Comparison of ENCODE assay signal across 18 mouse cellular contexts in genomic region chr11:102787688-102788177, GRCm38 (mm10). TPM values are rescaled to one million over a fixed set of nuclear protein-coding genes. Genes with fewer than 3 reads are reported as not detected.
"Had no signal": no experiment of that assay in that cellular context is flagged by ENCODE, and none has a peak within 500 bp of the region (broad histone marks: within the 10 kb centered on the region; RNA-seq: fewer than 3 reads in every experiment).

No protein-coding gene starts in this region.

- H3K4me1 ChIP-seq: liver, embryonic 13.5 days had no signal

- H3K27me3 ChIP-seq: stomach, embryonic 15.5 days had no signal

- DNase-seq: kidney, postnatal 25 days; liver, embryonic 13.5 days; lung, adult 2 months; lung, postnatal 14 days; lung, postnatal 4 days; midbrain, embryonic 14.5 days; right cerebral cortex, postnatal 25 days; spleen, adult 18-20 months; thymus, postnatal 25 days had no signal

- H3K4me3 ChIP-seq: liver, embryonic 13.5 days; stomach, embryonic 15.5 days had no signal

- H3K4me2 ChIP-seq: liver, embryonic 13.5 days; midbrain, embryonic 11.5 days; stomach, embryonic 15.5 days had no signal

- H3K36me3 ChIP-seq: liver, embryonic 13.5 days; stomach, embryonic 15.5 days had no signal

- H3K9me3 ChIP-seq: liver, embryonic 13.5 days; stomach, embryonic 15.5 days had no signal

- H3K27ac ChIP-seq: kidney, postnatal 0 days; liver, embryonic 13.5 days; stomach, embryonic 15.5 days had no signal

- H3K9ac ChIP-seq: liver, embryonic 13.5 days; stomach, embryonic 15.5 days had no signal

RNA-seq across cellular contexts. Expression of gene Gjc1, which starts 31.8 kb away (rescaled TPM):
- total RNA-seq: megakaryocyte progenitor cell, adult 5-6 weeks; megakaryocyte-erythroid progenitor cell, adult 5-6 weeks had no signal

RNA-seq across cellular contexts. Expression of gene Higd1b, which starts 47.9 kb away (rescaled TPM):
- total RNA-seq: liver, adult 2 months; megakaryocyte progenitor cell, adult 5-6 weeks; megakaryocyte-erythroid progenitor cell, adult 5-6 weeks had no signal
- polyA plus RNA-seq: kidney, embryonic 14.5 days; liver, adult 2 months; liver, embryonic 13.5 days; liver, embryonic 16.5 days; midbrain, embryonic 11.5 days; neural tube, embryonic 11.5 days had no signal
